Mouse (Mus musculus): ENCODE measurements around the gene Bola1.
A peak's percentile ranks its signal among the peaks of the same experiment; 100 is the strongest.
"Not testable (repeated sequence)": the region's sequence is repeated elsewhere in the genome, so short reads cannot be mapped to it uniquely, and the experiment has no call there.

The Bola1 gene

GRCm38 (mm10) chr3:96178902-96179301, 40.6 kb downstream of the Bola1 start:
- DNase-seq: no peak

DNA sequence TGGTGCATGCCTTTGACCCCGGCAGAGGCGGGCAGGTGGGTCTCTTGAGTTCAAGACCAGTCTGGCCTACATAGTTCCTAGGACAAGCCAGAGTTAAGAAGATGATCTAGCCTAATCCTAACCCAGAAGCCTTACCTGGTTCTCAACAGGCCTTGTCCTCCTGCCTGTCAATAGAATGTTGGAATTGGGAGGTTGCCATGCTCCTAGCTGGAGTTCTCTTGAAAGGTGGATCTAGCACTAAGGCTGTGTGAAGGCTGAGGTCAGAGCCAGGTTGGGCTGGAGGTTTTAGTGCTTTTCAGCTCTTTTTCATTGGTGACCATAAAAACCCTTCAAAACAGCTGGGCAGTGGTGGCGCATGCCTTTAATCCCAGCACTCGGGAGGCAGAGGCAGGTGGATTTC, 41.1 kb downstream of the Bola1 start:
- DNase-seq: no peak

GRCm38 (mm10) chr3:96175251-96175650, 44.3 kb downstream of the Bola1 start:
- no peak for DNase-seq

DNA sequence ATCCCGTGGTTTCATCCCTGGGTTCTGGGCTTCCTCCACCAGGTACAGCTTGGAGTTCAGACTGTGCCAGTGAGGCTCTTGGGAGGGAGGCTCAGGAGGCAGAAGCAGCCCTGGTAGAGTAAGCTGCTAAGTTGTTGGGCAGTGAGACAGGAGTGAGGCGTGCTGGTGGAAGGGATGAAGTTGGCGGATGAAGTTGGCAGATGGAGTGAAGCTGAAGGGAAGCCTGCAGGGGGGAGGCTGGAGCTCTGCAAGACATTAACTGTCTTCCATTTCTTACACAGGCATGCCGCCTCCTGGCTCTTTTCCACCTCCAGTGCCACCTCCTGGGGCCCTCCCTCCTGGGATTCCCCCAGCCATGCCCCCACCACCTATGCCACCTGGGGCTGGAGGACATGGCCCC, 45.5 kb downstream of the Bola1 start:
- DNase-seq: not testable (repeated sequence)

GRCm38 (mm10) chr3:96173185-96173584, 46.3 kb downstream of the Bola1 start:
- DNase-seq: no peak

GRCm38 (mm10) chr3:96172197-96173178, 47.0 kb downstream of the Bola1 start, which contains the start of gene Sf3b4:
TSS of gene Sf3b4 (plus strand) at chr3:96172332.
- peak; percentile 93 for DNase-seq

DNA sequence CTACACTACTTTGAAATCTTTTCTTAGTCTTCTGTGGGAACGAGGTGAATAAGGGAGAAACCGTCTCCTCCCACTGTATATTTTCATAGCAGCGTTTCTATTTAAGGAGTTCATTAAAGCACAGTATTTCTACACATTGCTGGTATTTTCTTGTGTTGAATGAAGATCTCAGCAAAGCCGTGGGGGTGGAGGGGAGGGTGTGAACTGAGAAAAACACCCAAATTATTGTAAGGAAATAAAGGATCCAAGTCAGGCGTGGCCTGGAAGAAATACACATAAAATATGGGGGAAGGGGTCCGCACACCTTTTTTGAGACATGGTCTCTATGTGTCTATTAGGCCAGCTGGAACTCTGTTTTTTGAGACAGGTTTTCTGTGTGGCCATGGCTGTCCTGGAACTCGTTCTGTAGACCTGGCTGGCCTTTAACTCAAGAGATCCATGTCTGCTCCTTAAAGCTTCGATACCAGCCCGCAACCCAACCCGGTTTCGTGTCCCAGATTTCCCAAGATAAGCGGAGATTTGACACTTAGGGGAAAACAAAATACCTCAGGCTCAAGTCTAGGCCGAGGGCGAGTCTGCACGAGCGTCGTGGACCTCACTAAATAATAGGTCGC, 47.8 kb downstream of the Bola1 start:
- no peak for DNase-seq

- no peak for DNase-seq
Observed at GRCm38 (mm10) chr3:96170976-96171545, 48.4 kb downstream of the Bola1 start.

DNA sequence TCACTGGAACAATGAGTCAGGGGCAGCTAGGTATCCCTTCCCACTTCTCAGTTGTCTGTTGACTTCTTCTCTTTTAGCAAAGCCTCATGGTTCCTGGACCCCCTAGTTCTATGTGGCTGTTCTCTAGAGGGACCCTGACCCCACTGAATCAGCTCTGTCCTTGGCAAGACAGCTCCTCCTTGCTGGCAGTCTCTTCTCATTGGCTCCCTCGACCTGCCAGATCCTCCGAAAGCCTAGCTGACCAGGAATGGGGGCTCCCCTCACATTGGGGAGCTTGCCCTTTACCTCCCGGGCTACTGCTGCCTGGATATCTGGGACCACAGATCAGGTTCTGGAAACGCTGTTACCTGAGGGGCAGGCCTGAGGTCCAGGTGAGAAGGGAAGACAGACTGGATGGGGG, 49.2 kb downstream of the Bola1 start:
- no peak for DNase-seq

GRCm38 (mm10) chr3:96168466-96169158, 50.9 kb downstream of the Bola1 start:
- no peak for DNase-seq

DNA sequence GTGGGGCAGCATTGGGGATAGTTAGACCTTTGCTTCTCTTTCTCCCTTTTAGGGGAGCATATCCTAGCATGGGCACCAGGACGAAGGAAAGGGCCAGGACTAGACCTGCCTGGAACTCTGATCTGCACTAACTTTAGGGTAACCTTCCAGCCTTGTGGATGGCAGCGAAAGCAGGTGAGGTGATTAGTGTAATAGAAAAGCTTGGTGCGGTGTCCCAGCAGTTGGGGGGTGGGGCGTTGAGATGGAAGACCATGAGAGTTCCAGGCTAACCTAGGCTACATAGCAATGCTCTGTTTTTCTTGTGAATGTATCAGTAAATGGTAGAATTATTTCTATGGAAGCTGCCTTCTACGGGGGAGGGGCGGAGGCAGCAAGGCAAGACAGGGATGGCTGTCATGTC, 56.5 kb downstream of the Bola1 start:
- DNase-seq: no peak

GRCm38 (mm10) chr3:96161869-96162840, 57.4 kb downstream of the Bola1 start, which contains the start of gene Mtmr11:
TSS of gene Mtmr11 (plus strand) at chr3:96162004.
- DNase-seq: peak; percentile 54

- DNase-seq: peak; percentile 88
Observed at GRCm38 (mm10) chr3:96160803-96161516, 58.5 kb downstream of the Bola1 start.

DNA sequence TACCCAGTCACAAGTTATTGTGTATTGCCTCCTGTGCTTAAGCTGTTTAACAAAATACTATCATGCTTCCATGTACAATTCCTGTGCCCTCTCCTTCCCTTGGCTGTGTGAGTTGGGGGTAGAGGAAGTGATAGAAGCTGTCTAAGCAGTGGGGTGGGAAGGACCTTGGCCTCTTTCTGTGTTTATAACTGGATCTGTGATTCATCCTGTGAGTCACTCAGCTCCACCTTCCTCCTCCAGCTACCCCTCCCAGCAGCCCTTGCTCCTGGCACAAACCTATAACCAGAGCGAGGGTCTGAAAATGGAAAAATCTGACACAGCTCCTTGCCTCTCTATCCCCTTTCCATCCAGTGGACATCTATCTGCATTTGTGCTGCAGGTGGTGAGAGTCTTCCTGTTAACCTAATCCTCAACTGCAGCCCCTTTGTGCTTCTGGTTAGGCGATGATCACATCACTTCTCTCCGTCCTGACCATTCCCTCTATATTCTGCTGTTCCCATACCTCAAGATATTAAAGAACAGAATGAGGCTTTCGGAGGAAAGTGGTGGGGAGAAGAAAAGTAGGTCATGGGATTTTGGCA, 59.2 kb downstream of the Bola1 start:
- DNase-seq: peak; percentile 72

DNA sequence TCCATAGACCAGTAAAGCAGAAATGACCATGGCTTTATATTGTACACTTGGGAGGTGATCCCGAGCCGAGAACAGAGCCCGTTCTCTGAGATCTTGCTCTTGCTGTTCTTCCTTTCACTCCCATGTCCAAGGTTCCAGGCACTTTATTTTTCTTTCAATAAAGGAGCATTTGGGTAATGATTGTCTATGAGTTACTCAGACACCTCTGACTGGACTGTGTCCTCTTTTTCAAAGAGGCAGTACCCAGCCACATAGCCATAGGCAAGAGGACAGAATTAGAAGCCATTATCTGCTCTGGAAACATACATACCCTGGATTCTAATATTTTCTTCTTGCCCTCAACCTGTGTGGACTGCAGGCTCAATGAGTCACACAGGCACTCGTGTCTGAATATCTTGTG, 59.7 kb downstream of the Bola1 start:
- DNase-seq: no peak

DNA sequence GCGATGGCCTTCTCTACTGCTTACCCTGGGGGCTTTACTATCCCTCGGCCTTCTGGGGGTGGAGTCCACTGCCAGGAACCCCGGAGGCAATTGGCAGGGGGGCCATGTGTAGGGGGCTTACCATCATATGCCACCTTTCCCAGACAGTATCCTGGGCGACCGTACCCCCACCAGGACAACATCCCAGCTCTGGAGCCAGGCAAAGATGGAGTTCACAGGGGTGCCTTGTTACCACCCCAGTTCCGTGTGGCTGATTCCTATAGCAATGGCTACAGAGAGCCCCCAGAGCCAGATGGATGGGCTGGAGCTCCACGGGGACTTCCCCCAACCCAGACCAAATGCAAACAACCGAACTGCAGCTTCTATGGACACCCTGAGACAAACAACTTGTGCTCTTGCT, 64.0 kb downstream of the Bola1 start:
- DNase-seq: no peak

DNA sequence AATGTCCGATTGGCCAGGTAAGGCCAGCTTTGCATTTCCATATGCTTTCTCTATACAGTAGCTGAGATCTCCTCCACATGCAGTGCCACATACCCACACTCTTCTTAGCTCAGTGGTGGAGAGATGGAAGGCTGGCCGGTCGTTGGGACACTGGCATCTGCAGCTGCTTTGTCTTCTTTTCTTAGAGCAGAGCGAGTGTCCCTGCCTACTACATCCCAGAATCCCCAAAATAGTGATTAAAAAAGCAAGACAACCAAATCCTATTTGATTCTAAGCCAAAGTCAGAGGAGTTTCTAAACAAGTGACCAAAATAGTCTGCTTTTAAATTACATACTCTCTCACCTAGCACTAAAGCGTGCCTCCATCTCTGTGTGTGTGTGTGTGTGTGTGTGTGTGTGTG, 66.9 kb downstream of the Bola1 start:
- DNase-seq: no peak

DNA sequence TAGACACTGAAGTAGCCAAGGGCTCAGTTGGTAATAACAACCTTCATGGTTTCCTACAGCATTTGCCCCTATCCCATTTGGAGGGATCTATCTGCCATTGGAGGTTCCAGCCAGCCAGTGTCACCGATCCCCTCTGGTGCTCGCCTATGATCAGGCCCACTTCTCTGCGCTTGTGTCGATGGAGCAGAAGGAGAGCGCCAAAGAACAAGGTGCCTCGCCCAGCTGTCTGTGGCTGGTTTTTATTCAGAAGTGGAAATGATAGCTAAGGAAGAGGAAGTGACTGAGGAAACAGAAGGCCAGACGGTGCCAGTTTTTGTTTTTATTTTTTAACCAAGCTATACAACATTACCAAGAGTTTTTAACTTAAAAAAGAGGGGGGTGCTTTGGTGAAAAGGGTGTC, 67.7 kb downstream of the Bola1 start:
- DNase-seq: no peak

DNA sequence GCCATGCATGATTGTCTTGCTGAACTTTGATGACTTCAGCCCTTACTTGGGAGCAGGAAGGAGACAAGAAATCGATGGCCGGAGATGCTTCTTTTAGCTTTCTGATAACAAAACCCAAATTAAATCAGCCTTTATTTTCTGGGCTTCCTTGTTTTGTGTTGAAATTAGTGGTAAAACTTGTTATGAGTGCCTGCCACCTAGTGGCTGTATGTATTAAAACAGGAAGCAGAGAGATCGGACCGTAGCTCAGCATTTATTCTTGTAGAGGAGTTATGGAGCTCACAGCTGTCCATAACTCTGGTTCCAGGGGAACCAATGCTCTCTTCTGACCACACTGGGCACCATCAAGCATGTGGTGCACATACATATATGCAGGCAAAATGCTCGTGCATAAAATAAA, 71.6 kb downstream of the Bola1 start:
- DNase-seq: peak; percentile 69
